Mouse (Mus musculus): ENCODE measurements at regions not wholly inside any gene's neighbourhood (a gene's known extent, or its start where the extent isn't known, plus 50 kb on each side); places are given as distances from the start of the nearest gene placed in this dataset.

DNA sequence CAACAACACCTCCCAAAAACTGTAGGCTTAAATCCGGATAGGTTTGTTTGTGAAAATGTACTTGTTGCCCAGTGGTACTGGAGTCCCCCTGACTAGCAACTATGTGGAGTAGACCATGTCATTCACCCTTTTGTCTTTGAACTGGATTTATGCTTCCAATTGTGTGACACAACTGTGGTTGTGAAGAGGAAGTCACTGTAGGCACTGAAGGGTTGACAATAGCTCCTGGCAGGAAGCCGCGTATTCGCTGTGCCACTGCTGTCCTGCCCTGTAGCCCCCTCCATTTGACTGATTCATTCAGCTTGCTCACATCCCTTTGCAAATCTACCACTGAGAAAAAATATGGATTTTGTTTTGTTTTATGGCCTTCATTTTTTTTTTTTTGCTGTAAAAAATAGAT, 353.9 kb downstream of the Btg1 start:
- no peaks in the 10 kb centered on the region for H3K4me1 ChIP-seq
- WGBS, result 72% methylated on average over 4 of the region's 4 CpGs
- ATAC-seq (ENCODE audit: extremely low read depth, insufficient number of reproducible peaks, low FRiP score, low TSS enrichment), result no peak

GRCm38 (mm10) chr10:96971810-96972209, 355.0 kb downstream of the Btg1 start:
- Histone ChIP-seq H3K36me3 (no peaks in the 10 kb centered on the region), H3K9me3 (no peaks in the 10 kb centered on the region), H3K27me3 (replicated peaks) (no peaks in the 10 kb centered on the region), H3K4me2 (no peak overlapping the region), H3K4me3 (no peak overlapping the region), H3K9ac (no peak overlapping the region), H3K27ac (replicated peaks) (no peak overlapping the region), H3K4me1 (no peaks in the 10 kb centered on the region)
- WGBS, result 59% methylated on average over 3 of the region's 3 CpGs
- no peak for ATAC-seq (ENCODE audit: extremely low read depth, insufficient number of reproducible peaks, low FRiP score, low TSS enrichment)

More for the DNA sequence above, 353.9 kb downstream of the Btg1 start:
- Histone ChIP-seq H3K9me3 (no peaks in the 10 kb centered on the region), H3K27me3 (replicated peaks) (no peaks in the 10 kb centered on the region), H3K4me2 (no peak overlapping the region), H3K9ac (no peak overlapping the region), H3K27ac (replicated peaks) (no peak overlapping the region), H3K4me3 (no peak overlapping the region), H3K36me3 (no peaks in the 10 kb centered on the region)

GRCm38 (mm10) chr10:96974326-96974977, 357.6 kb downstream of the Btg1 start:
- H3K4me3 ChIP-seq, result no peak overlapping the region
- no peaks in the 10 kb centered on the region for H3K27me3 ChIP-seq (replicated peaks)
- H3K9ac ChIP-seq, result no peak overlapping the region
- H3K27ac ChIP-seq (replicated peaks), result no peak overlapping the region
- H3K4me2 ChIP-seq, result no peak overlapping the region
- no peaks in the 10 kb centered on the region for H3K9me3 ChIP-seq
- H3K36me3 ChIP-seq, result no peaks in the 10 kb centered on the region
- no peaks in the 10 kb centered on the region for H3K4me1 ChIP-seq
- WGBS, result 65% methylated on average over 2 of the region's 2 CpGs
- ATAC-seq (ENCODE audit: extremely low read depth, insufficient number of reproducible peaks, low FRiP score, low TSS enrichment), result no peak

- Histone ChIP-seq H3K4me3 (no peak overlapping the region), H3K4me1 (no peaks in the 10 kb centered on the region), H3K36me3 (no peaks in the 10 kb centered on the region), H3K27ac (replicated peaks) (no peak overlapping the region), H3K9me3 (no peaks in the 10 kb centered on the region), H3K9ac (no peak overlapping the region), H3K4me2 (no peak overlapping the region), H3K27me3 (replicated peaks) (no peaks in the 10 kb centered on the region)
- no peak for ATAC-seq (ENCODE audit: extremely low read depth, insufficient number of reproducible peaks, low FRiP score, low TSS enrichment)
Observed at GRCm38 (mm10) chr10:96976691-96977090, 359.9 kb downstream of the Btg1 start.

DNA sequence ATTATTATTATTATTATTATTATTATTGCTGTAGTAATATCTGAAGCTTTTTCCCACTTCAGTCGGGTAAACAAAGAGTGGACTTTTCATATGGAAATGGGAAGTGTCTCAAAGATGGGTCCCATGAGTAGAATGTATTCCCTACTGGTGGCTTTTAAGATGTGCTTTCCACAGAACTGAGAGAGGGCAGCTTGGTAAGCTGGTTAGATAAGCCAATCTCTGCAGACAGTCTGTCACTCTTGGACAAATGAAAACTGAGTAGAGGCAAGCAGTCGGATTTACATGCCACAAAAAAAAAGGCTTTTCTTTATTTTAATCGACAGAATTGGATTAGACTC, 363.7 kb downstream of the Btg1 start:
- Histone ChIP-seq H3K36me3 (no peaks in the 10 kb centered on the region), H3K9ac (no peak overlapping the region), H3K9me3 (no peaks in the 10 kb centered on the region), H3K27me3 (replicated peaks) (no peaks in the 10 kb centered on the region), H3K4me1 (no peaks in the 10 kb centered on the region), H3K27ac (replicated peaks) (no peak overlapping the region), H3K4me3 (no peak overlapping the region), H3K4me2 (no peak overlapping the region)
- WGBS, result 69% methylated on average over 3 of the region's 3 CpGs
- no peak for ATAC-seq (ENCODE audit: extremely low read depth, insufficient number of reproducible peaks, low FRiP score, low TSS enrichment)

DNA sequence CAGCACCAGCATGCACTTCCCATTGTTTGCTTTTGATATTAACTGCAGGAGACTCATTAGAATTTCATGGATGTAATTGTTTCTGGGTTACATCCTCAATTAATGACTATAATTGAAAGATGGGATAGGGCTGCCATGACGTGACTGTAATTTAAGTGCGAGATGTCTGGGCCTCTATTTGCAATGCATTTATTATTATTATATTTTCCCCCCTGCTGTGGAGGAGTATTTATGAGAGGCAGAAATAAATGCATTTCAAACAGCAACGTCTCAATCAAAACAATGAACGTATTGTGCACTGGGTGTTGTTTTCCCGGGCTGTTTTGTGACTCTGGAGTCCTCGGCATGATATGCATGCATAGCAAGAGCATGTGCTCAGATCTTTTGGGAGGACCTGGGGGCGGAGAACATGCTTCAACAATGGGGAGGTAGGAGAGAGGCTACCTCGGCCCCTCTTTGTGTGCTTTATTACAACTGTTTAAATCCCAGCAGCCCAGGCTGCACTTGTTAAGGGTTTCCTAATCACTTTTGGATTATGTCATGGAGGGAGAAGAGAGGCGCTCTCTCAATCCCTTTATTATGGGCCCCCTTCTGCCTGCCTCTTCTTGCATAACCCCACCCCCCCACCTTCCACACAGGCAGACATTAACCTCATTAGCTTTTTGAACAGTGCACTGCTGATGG, 364.2 kb downstream of the Btg1 start:
- WGBS, result 74% methylated on average over 9 of the region's 9 CpGs
- Histone ChIP-seq H3K9me3 (no peaks in the 10 kb centered on the region), H3K36me3 (no peaks in the 10 kb centered on the region), H3K9ac (no peak overlapping the region), H3K27me3 (replicated peaks) (no peaks in the 10 kb centered on the region), H3K4me3 (no peak overlapping the region), H3K4me2 (no peak overlapping the region), H3K27ac (replicated peaks) (no peak overlapping the region), H3K4me1 (no peaks in the 10 kb centered on the region)
- ATAC-seq (ENCODE audit: extremely low read depth, insufficient number of reproducible peaks, low FRiP score, low TSS enrichment), result no peak

- H3K4me2 ChIP-seq, result no peak overlapping the region
- no peaks in the 10 kb centered on the region for H3K36me3 ChIP-seq
- no peak overlapping the region for H3K9ac ChIP-seq
- no peaks in the 10 kb centered on the region for H3K9me3 ChIP-seq
- ATAC-seq (ENCODE audit: extremely low read depth, insufficient number of reproducible peaks, low FRiP score, low TSS enrichment), result no peak
- H3K4me1 ChIP-seq, result no peaks in the 10 kb centered on the region
- WGBS, result 68% methylated on average over 2 of the region's 2 CpGs
- no peaks in the 10 kb centered on the region for H3K27me3 ChIP-seq (replicated peaks)
- H3K27ac ChIP-seq (replicated peaks), result no peak overlapping the region
- H3K4me3 ChIP-seq, result no peak overlapping the region
Observed at GRCm38 (mm10) chr10:96981516-96981869, 364.7 kb downstream of the Btg1 start.

DNA sequence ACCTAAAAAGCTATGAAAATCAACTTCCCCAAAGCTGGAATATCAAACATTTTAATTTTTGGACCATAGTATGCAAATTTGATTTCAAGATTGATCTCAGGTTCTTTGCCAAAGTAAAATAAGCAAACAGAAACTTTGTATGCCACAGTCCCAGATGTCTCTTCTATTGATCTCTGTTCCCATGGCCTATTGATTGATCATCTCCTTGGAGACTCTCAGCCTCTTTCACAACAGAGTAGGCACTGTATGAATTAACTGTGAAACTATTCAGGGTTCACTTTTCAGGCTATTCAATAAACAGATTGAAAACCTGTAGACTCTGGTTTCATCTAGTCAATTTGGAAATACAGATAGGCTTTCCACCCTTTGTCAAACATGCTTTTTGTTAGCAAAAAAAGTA, 384.1 kb downstream of the Btg1 start:
- Histone ChIP-seq H3K4me3 (no peak overlapping the region), H3K27me3 (replicated peaks) (no peaks in the 10 kb centered on the region), H3K27ac (replicated peaks) (no peak overlapping the region), H3K9ac (no peak overlapping the region), H3K36me3 (no peaks in the 10 kb centered on the region), H3K9me3 (no peaks in the 10 kb centered on the region), H3K4me2 (no peak overlapping the region), H3K4me1 (no peaks in the 10 kb centered on the region)
- ATAC-seq (ENCODE audit: extremely low read depth, insufficient number of reproducible peaks, low FRiP score, low TSS enrichment), result no peak

DNA sequence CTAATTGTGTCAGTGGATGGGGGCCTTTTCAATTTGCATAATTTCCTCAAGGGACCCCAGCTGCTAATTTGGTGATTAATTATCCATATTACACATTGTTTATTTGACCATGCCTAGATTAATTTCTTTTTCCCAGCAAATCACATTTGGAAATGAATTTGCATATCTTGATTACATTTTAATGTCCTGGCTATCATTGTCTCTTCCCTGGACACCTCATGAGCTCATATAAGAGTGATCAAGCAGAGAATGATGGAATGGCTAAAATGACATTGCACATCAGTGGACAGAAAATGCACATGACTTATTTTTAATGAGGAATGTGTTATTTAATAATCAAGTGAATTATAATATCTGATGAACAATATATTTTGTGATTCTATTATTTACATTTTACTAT, 392.1 kb downstream of the Btg1 start:
- no peak overlapping the region for H3K4me3 ChIP-seq
- H3K9ac ChIP-seq, result no peak overlapping the region
- no peaks in the 10 kb centered on the region for H3K27me3 ChIP-seq (replicated peaks)
- no peak overlapping the region for H3K4me2 ChIP-seq
- H3K36me3 ChIP-seq, result no peaks in the 10 kb centered on the region
- no peak overlapping the region for H3K27ac ChIP-seq (replicated peaks)
- no peaks in the 10 kb centered on the region for H3K4me1 ChIP-seq
- no peaks in the 10 kb centered on the region for H3K9me3 ChIP-seq
- ATAC-seq (ENCODE audit: extremely low read depth, insufficient number of reproducible peaks, low FRiP score, low TSS enrichment), result no peak

- no peak for ATAC-seq (ENCODE audit: extremely low read depth, insufficient number of reproducible peaks, low FRiP score, low TSS enrichment)
- no peak overlapping the region for H3K27ac ChIP-seq (replicated peaks)
- no peaks in the 10 kb centered on the region for H3K36me3 ChIP-seq
- no peaks in the 10 kb centered on the region for H3K9me3 ChIP-seq
- no peak overlapping the region for H3K4me3 ChIP-seq
- H3K27me3 ChIP-seq (replicated peaks), result no peaks in the 10 kb centered on the region
- 82% methylated on average over 1 of the region's 1 CpGs for WGBS
- no peaks in the 10 kb centered on the region for H3K4me1 ChIP-seq
- no peak overlapping the region for H3K4me2 ChIP-seq
- no peak overlapping the region for H3K9ac ChIP-seq
Observed at GRCm38 (mm10) chr10:97009859-97010258, 393.1 kb downstream of the Btg1 start.

GRCm38 (mm10) chr10:97018641-97019040, 401.8 kb downstream of the Btg1 start:
- Histone ChIP-seq H3K4me1 (no peaks in the 10 kb centered on the region), H3K9me3 (no peaks in the 10 kb centered on the region), H3K9ac (no peak overlapping the region), H3K4me2 (no peak overlapping the region), H3K36me3 (no peaks in the 10 kb centered on the region), H3K27ac (replicated peaks) (no peak overlapping the region), H3K27me3 (replicated peaks) (no peaks in the 10 kb centered on the region), H3K4me3 (no peak overlapping the region)
- 54% methylated on average over 3 of the region's 3 CpGs for WGBS
- no peak for ATAC-seq (ENCODE audit: extremely low read depth, insufficient number of reproducible peaks, low FRiP score, low TSS enrichment)

GRCm38 (mm10) chr10:97028776-97029175, 412.0 kb downstream of the Btg1 start:
- Histone ChIP-seq H3K9me3 (no peaks in the 10 kb centered on the region), H3K4me1 (no peaks in the 10 kb centered on the region), H3K4me3 (no peak overlapping the region), H3K27me3 (replicated peaks) (no peaks in the 10 kb centered on the region), H3K4me2 (no peak overlapping the region), H3K27ac (replicated peaks) (no peak overlapping the region), H3K36me3 (no peaks in the 10 kb centered on the region), H3K9ac (no peak overlapping the region)
- WGBS, result 78% methylated on average over 5 of the region's 5 CpGs
- no peak for ATAC-seq (ENCODE audit: extremely low read depth, insufficient number of reproducible peaks, low FRiP score, low TSS enrichment)
